Mouse (Mus musculus) cerebellum, adult 8-10 months (tissue): ENCODE results near the gene Cisd1.

Source experiments
- DNase-seq: peaks from one replicate; pipeline ENCODE4 v3.0.0; 2022

Cisd1 gene

DNA sequence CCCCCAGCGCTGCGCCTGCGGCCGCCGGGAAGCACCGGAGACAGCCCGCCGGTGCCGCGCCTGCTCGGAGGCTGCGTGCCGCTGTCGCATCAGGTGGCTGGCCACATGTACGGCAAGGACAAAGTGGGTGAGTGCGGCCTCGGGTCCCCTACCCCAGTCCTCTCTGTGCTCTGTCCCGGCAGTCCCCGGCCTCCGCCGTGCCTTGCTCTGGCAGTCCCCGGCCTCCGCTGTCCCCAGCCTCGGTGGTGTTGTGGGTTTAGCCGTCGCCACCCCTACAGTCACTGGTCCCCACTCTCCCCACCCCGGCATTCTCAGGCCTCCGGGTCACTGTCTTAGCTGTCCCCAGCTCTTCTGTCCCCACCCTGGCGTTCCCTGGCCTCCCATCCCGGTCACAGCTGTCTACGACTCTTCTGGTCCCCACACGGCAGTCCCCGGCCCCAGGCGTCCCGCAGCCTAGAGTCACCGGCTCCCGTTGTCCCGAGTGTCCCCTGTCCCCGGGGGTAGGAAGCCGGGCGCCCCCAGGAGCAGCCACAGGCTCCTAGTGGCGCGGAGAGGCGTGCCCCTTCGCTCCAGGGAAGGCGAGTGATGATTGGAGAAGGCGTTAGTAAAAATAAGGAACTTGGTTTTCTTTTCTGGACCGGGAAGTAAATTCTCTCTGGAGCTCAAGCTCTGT, 3.3 kb upstream of the Cisd1 start:
- DNase-seq: no peak

DNA sequence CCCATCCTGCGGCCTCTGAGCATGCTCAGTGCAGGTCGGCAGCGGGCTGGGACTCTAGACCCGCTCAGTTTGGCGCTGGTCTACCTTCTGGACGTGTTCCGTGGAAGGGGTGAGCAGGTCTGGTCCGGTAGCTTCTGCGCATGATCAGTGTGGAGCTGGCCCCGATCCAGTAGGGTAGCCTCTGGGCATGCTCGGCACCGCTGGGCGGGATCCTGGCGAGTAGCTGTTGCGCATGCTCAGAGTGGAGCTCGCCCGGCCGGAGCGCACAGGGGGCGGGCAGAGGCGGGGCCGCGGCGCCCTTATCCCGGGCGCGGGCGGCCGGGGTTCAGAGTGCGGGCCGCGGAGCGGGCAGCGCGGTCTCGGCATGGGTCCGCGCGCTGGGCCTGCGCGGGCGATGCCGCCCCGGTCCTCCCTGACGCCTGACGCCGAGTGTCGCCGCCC, 2.8 kb upstream of the Cisd1 start, which contains the start of gene Ipmk:
Gene Ipmk, plus strand, starts transcription at position 255 of the 441 bp plus-strand sequence.
- peak; percentile 100 for DNase-seq

DNA sequence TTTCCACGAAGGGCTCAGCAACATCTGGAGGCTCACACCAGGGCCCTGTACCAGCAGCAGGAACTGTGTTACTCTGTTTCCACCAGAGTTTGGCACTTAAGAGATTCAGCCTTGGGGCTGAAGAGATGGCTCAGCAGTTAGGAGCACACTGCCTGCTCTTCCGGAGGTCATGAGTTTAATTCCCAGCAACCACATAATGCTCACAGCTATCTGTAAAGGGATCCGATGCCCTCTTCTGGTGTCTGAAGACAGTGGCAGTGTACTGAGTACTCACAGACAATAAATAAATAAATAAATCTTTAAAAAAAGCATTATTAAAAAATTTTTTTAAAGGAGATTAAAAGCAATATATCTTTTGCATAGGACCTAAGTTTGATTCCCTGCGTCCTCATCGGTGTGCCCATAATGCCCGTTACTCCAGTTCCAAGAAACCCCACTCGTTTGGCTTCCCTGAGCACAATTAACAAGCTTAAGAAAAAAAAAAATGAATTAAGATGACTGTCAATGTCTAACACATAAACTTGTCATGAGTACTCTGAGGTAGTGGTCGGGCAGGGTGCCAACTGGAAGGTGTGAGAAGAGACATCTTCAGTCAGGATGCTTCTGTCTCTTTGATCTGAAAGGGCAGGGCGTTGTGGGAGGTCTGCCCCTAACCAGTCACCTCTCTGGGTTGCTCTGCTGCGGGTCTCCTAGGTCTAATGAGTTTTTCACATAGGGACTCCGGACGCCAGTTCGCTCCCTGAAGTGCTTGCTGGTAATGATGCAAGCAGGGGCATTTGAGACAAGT, 2.2 kb upstream of the Cisd1 start:
- DNase-seq: no peak

DNA sequence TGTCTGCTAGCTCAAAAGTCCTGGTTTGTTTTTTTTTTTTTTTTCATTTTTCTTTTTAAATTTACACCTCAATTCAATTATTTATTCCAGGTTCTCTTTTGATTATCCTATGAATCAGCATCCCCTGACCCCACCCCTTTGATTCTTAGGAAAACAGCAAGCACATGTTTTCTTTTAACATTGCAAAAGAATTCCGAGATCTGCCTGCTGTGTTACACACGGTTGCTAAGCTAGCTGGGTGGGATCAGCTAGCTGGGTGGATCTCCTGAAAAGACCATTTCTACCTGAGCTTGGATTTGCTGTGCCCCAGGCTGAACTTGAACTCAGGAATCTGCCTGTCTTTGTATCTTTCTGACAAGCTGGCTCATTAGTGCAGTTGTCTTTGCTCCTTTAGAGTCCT, 1.4 kb upstream of the Cisd1 start:
- no peak for DNase-seq

DNA sequence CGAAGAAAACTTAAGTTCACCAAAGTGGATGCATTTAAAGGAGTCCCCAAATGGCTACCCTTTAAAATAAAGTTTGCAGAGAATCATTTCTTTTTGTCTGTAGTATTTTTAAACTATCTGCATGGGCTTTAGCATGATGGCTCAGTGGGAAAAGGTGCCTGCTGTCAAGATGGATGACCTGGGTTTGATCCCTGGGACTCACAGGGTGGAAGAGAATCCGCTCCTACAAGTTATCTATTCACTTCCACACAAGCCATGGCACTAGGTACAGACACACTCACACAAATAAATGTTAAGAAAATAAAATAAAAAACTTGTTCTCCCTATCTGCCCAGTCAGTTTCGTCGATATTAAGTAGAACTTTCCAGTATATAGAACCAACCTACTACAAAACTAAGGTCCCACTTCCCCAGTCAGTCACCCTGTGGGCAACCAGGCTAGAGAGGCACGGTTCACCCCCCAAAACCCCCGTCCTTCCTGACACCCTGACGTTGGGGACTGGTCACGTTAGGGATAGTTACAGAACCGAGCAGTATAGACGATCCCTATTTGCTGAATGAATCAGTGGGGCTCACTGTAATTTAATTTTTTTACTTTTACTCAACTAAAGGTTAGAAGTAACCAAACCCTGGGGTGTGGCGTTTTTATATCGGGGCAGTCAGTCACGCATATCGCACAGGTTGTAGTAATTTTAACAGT, 1.0 kb downstream of the Cisd1 start:
- no peak for DNase-seq

DNA sequence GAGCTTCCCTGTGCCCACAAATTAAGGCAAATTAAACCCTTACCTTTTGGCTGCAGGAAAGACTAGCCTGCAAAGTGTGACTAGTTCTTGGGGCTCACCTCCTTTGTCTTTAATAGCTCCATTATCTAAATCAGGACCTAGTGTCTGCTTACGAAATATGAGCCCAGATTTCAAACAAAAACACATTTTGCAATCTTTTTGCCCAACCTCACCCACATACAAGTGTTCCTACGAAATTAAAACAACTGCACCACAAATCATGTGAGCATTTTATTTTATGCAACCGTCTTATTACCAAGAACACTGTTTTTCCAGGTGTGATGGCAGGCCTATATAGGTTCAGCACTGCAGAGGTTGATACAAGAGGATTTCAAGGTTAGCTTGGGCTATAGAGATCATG, 1.6 kb downstream of the Cisd1 start:
- DNase-seq: no peak

DNA sequence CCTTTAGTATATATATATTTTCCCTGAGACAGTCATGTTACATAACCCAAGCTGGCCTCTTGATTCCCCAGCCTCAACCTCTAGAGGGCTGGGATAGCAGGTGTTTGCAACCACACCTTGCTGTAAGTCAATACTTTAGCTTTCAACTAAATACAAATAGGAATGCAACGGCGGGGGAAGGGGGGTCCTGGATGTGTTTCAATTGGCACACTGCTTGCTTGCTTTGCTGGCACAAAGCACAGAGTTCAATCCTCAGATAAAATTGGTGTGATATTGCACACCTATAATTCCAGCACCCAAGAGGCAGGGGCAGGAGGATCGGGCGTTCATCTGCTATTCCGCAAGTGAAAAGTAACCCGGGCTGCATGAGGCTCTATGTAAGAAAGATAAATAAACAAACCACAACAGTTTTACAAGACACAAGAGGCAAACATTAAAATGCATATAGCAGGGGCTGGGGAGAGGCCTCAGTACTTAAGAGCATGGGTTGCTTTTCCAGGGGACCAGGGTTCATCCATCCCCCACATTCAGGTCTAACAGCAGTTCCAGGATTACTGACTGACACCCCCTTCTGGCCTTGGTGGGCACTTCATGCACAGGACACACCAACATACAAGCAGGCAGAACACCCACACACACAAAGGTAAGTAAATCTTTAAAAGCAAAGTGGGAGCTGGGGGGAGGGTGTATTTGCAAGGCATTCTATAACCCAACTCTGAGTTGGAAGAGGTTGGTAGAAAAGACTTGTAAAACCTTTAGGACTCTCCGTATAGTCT, 2.5 kb downstream of the Cisd1 start:
- no peak for DNase-seq

DNA sequence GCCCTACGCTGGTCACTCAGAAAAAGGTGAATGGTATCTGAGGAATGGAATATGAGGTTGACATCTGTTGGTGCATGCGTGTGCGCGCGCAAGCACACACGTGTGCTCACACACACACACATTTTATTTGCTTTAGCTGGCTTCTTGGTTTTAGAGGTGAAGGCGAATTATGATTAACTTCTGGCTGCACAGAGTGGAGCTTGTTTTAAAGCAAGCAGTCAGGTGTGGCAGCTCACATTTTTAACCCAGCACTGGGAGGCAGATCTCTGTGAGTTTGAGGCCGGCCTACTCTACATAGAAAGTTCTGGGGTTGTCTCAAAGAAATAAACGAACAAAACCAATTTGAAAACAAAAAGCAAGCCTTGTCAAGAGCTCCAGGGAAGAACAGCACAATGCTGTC, 3.5 kb downstream of the Cisd1 start:
- no peak for DNase-seq

DNA sequence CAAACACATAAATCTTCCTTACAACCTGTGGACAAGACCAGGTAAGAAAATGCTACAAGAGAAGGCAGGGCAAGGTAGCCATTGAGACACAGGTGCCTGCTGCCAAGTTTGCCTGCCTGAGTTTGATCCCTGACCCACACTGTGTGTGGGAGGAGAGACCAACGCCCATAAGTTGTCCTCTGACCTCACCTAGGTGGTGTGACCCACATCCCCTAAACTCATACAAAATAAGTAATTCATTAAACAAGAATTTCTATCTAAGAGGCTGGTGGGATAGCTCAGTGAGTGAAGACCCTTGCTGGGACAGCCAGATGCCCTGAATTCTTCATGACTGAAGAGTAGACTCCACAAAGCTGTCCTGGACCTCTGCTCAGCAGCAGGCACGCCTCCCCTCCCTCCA, 4.6 kb downstream of the Cisd1 start:
- no peak for DNase-seq

DNA sequence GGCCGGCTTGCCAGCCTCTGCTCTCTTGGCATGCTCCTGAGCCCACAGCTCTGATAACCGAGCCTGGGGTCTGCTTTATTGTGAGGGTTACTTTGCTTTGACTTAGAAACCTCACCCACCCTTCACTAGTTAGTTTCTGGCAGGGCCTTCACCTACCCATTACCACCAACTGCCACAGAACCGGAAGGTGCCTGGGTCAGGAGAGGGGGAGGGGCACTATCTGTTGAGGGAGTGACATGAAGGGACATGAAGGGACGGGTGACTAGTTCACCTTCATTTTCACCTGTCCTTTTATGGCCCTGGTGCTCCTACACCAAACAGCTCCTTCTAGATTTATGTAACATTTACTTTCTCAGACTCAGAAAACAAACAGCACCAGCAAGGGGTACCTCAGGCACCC, 5.3 kb downstream of the Cisd1 start:
- DNase-seq: no peak

DNA sequence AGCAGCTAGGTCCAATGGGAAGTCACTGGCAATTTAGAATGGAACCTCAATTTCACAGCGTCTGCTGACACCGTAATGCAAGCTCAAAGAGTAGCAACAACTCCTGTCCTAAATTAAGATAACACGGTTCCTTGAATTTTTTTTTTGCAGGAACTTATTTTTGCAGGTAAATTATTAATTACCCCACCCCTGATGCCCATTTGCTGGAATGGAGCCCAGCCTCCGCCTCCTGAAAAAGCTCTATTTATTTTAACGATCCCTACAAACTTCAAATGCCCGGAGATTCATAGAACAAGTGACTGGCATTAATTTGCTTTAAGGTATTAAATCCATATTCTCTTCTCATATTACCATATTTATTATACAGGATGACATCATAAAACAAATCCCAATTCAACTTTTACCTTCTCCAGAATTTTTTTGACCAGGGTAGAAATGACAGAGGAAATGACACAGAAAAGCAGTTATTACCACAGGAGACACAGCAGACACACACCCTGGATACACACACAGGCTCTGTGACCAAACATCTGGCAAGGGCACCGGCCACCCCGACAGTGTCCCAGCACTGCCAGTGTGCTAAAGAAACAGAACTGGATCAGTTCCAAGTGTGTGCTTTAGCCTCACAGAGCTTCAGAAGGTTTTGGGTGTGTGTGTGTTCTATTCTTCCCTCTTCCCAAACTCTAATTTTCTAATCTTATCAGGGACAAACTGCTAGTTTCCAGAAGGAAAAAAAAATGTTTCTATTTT, 6.4 kb downstream of the Cisd1 start:
- DNase-seq: no peak

DNA sequence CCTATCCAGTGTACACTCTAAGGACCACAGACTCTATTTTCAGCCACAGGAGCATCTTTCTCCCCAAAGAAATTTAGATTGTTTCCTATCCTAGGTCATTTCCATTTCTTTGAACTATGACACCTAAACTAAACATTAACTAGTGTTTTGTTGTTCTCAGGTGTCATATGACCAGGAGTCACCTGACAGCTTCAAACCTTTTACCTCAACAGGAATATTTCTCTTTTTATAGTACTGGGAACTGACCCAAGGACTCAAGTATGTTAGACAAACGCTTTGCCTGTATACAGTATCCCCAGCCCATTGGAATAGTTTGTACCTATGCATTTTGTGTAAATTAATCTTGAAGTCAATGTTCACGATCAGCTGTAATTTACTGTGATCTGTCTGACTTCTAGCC, 7.0 kb downstream of the Cisd1 start:
- no peak for DNase-seq

DNA sequence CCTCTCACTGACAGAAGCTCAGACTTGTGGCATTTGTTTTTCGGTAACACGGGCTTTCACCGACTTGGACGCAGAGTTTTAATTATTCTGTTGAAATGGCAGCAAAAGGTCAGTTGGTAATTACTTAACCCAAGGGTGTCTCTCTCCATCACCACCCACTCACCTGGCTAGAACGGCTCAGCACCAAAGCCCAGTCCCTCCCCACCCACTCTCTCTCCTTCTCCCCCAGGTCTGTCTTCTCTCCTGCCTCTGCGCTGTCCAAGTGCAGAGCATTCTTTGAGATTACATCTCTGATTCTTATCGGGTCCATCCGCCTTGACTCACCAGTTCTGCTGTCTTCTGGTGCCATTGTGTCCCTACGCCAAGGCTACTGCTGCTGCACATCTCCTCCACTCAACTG, 11.9 kb downstream of the Cisd1 start:
- no peak for DNase-seq

DNA sequence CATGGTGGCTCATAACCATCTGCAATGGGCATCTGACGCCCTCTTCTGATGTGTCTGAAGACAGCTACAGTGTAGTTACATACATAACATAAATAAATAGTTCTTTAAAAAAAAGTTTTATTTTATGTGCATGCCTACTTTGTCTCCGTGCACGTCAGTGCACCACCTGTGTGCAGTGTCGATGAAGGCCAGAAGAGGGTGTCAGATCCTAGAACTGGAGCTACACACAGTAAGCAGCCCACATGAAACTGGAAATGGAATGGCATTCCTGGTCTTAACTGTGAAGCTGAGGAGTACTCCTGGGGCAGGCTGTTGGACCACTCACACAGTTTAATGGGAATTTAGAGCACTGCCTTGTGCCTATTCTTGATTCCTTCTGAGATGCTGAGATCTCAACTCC, 12.4 kb downstream of the Cisd1 start:
- DNase-seq: no peak

DNA sequence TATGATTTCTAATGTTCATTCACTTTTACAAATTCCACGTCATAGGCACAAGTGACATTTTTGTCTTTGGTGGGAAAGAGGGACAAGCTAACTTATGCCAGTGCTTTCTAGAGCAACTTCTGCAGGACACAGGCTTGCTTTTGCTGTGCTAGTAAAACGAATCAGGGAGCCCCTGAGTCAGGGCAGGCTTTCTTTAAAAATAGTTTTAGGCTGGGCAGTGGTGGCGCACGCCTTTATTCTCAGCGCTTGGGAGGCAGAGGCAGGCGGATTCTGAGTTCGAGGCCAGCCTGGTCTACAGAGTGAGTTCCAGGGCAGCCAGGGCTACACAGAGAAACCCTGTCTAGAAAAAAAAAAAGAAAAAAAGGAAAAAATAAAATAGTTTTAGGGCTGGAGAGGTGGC, 12.8 kb downstream of the Cisd1 start:
- DNase-seq: no peak

DNA sequence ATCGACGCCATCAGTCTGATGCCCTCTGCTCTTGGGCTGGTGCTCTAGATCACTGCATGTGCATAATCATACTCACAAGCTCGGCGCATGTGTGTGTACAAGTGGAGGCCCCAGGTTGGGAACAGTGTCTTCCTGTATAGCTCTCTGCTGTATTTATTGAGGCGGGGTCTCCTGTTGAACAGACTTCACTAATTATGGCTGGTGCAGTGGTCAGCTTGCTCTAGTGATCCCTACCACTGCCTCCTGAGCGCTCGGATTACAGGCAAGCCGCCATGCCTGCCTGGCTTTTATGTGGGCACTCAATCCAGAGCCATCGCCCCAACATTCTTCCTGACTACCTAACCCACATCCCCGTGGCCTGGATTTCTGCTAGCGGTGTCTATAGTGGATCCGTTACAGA, 14.7 kb downstream of the Cisd1 start:
- DNase-seq: no peak

DNA sequence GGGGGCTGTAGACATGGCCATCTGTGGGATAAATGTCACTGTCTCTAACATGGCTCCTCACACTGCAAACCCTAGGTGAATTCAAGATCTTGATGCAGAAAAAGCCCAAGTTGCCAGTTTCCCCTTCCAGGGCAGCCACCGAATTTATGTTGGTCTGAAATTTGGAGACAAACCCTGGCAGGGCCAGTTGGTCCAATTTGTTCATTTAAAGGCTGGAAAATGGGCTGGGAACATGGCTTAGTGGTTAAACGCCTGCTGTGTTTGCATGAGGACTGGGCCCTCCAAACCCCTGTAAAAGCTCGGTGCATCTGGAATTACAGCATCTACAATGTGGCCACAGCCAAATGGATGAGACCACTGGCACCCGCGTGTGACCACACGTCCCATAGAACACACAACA, 15.5 kb downstream of the Cisd1 start:
- DNase-seq: no peak

DNA sequence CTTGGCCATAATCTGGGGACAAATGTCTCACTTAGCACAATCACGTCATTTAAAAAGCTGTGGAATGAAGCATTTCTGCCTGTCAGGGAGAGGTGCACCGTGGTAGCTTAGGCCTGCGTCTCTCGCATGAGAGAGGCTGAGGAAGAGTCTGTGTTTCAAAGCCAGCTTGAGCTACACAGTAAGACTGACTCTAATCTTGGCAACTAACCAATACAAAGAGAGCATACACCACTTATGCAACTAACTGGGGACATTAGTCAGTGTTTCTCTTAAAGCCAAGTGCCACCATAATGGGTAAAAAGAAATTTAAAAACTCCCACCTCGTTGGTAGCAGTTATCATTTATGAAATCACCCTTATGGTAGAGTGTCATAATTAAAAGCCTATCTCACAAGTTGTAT, 15.9 kb downstream of the Cisd1 start:
- no peak for DNase-seq

DNA sequence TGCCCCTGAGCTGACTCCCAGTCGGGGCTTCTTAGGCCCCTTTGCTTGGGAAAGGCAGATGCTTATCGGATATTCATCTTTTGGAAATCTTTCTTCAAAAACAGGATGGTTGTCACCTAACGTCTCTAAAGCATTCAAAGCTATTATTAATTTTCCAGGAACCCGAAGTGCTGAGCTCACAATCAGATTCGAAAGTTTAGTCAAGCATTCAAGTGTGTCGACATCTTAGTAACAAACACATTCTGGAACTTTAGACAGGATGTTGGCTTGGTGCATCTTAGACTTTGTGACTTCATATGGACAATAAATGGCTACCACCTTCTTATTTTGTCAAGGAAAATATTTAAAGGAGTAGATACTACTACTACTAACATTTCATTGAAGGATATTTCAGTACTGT, 16.4 kb downstream of the Cisd1 start:
- DNase-seq: no peak

DNA sequence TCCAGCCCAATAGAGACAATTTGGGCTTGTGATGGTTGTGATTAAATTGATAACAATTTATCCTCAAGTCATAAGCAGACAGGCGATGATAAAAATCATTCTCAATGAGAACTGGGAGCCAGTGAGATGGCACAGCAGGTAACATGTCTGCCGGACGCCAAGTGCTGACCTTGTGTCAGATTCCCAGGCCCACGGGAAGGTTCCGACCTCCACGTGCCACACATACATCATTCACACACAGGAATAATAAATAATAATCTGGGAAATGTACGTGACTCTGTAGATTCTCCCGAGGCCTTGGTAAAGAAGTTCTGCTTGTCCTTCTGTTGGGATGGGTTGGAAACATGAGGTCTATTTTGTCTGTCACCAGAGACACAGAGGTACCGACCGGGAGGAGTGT, 17.4 kb downstream of the Cisd1 start:
- DNase-seq: no peak

DNA sequence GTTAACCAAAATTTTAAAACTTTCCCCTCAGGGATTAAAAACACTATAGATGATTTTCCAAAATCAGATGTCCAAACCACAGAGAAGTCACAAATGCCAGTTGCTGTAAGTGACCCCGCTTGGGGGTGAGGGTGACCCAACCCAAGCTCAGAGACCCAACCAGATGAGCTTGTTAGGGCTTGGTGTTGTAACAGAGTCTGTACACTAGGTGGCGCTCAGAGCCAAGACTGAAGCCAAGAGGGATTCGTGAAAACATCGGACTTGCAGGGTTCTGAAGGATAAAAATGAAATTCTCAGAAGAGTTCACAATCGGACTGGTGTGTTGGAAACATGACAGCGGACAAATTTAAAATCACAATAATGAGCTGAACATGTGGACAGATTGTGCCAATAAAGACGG, 18.0 kb downstream of the Cisd1 start:
- peak; percentile 73 for DNase-seq

DNA sequence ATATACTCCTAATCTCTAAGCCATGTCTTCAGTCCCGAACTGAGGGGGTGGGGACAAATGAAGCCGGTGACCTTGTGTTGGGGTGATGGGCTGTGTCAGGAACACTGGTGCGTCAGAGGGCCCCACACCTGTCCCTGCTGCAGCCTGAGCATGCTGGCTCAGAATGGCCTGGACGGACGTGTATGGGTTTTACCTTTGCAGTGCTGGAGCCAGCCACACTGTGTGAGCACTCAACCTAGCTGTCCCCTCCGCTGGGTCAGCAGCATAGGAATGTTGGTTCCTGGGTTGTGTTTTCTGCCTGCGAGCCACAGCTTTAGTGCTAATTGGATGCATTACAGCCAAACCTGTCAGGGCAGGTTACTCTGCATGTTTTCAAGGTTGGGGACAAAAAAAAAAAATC, 18.6 kb downstream of the Cisd1 start:
- DNase-seq: no peak

DNA sequence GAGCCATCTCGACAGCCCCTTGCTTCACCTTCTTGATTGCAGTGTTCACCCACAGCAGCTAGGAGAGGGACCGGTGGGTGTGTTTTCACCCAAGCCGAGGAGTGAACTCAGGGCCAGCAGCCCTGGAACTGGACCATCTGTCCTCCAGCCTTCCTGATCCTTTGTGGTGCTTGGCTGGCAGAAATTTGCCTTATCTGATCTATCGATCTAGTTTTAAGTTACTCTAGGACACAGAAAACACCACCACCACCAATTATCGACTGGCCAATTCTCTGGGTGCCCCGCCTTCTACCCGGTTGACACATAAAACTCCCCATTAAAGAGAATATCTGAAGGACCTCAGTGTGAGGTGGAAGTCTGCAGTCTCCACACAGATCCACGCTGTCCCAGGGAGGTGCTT, 21.1 kb downstream of the Cisd1 start:
- no peak for DNase-seq
